Mouse (Mus musculus) kidney, adult 11 months (tissue): Measurements from ENCODE around the gene Cdh20.

ENCODE experiments used
- DNase-seq: peaks from one replicate; pipeline ENCODE4 v3.0.0; 2022

Cdh20 gene

GRCm38 (mm10) chr1:104768371-104769249 is at the start of gene Cdh20:
Gene Cdh20 (plus strand): TSS chr1:104768529.
- DNase-seq, result no peak

- no peak for DNase-seq
Observed at GRCm38 (mm10) chr1:104746816-104747215, 21.5 kb upstream of the Cdh20 start.

DNA sequence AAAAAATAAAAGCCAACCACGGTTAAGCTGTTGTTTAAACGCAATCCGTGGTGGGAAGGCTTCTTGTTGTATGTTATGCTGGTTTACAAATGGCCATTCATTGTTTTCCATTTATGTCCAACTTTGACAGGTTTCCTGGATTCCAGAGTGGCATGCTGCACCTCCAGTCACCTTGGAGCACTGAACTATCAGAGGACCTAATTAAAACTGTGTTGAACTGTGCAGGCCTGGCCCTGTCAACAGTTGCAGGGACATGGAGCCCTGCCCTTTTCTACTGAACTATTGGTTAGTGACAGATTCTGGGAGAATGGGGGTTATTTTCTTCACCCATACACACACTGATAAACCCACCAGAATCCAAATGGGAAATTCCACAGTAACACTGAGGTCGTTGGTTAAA is 20.9 kb upstream of the Cdh20 start:
- DNase-seq, result no peak

- DNase-seq, result no peak
Observed at GRCm38 (mm10) chr1:104754483-104754882, 13.8 kb upstream of the Cdh20 start.

DNA sequence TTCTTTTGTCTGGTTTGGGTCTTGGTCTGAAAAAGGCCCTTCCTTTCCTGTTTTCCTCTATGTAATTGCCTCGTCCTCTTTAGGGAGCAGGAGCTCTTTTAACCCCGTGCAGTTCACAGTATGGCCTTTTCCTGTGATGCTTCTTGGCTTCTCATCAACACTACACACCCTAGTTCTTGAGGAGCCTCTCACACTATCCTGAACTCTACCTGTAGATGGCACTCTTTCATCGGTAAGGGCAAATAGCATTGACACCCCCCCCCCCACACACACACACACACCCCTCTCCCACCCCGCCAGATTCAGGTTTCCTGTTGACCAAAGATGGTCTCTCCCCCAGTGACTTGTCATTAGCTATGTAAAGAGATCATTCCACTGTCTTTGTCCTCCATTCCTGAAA is 12.4 kb upstream of the Cdh20 start:
- no peak for DNase-seq

GRCm38 (mm10) chr1:104769250-104769607 is 900 bp downstream of the Cdh20 start:
- DNase-seq, result no peak

GRCm38 (mm10) chr1:104771937-104772336 is 3.6 kb downstream of the Cdh20 start:
- no peak for DNase-seq

- no peak for DNase-seq
Observed at GRCm38 (mm10) chr1:104773207-104773606, 4.9 kb downstream of the Cdh20 start.

DNA sequence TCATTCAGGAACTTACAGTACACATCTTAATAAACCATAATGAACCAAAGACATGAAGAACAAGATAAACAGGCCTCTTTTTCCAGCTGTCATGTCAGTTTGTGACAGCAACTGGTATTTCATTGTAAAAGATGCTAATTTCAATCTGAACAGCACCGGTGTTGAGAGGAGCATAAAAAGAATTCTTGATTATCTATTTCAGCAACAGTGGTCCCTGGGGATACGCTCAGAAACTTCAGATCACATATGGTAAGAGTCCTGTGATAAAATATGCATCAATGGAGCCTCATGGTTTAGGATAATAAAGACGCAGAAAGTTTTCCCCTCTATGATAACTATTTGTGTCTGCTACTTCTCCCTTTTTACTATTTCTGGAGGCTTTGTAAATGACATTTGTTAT is 25.2 kb downstream of the Cdh20 start:
- DNase-seq, result no peak

GRCm38 (mm10) chr1:104796146-104796545 is 27.8 kb downstream of the Cdh20 start:
- no peak for DNase-seq

DNA sequence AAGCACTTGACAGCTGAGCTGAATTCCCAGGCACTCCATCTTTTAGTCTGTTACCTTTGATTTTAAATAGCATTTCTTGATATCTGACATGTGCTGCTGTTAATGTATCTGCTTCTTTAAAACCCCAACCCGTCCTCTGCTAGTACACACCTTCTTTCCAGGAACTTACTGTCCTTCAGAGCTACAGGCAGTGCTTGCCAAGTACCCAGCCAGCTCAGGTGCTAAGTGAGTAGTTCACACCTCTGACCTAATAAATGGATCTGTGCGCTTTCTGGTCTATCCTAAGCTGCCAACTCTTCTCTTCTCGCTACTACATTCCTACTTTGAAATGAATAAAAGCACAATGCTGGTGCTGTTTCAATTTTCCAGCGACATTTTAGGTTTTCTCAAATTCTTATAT is 28.8 kb downstream of the Cdh20 start:
- no peak for DNase-seq

DNA sequence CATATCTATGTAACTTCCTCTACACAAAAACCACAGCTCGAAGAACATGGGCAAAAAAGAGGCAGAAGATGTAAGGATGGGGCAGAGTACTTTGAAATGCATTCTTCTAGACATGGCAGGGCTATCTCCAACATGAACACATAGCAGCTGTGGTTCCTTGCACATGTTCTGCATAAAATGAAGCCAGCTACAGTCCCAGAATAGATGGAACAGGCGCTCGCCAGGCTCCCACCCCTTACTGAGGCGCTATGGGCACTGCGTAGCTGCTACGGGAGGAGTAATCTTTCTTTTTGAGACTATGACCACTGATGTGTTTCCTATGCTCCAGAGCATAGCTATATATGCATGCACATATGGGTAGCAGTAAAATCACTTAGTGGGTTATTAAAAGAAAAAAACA is 36.4 kb downstream of the Cdh20 start:
- DNase-seq, result no peak

GRCm38 (mm10) chr1:104807214-104807613 is 38.9 kb downstream of the Cdh20 start:
- no peak for DNase-seq

DNA sequence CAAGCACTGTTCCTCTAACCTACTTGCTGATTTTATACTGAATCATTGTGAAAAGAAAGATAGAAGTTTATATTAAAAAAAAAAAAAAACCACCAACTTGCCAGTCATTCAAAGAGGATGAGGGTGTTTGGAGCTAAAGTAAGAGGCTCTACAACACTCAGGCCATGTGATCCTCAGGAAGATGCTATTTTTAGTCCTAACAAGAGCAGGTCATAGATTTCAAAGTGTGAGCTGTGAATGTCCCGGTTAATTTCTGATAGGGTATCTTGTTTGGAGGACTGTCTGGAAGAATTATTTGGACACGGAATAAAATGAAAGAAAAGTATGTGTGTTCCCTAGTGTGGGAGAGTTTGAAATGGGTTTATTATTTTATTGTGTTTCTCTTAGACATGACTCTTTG is 49.2 kb downstream of the Cdh20 start:
- no peak for DNase-seq

DNA sequence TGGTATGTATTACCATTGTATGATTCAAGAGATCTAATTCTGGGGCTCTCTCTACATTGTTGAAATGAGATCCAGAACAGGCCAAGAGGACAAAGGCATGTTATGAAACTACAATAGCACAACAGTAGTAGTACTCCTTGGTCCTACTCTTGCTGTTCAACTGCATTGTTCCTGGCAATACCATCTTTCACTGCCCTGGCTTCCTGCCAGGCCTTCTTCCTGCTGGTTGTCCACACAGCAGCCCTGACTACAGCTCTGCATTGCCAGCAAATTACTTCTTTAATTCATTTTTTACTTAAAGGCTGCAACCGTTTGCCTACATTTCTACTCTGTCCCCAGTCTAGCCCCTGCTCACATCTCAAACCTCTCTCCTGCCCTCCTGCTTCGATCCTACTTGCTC is 59.8 kb downstream of the Cdh20 start:
- no peak for DNase-seq

GRCm38 (mm10) chr1:104838206-104838915 is 70.0 kb downstream of the Cdh20 start:
- DNase-seq, result no peak

GRCm38 (mm10) chr1:104839051-104839450 is 70.7 kb downstream of the Cdh20 start:
- no peak for DNase-seq

- DNase-seq, result no peak
Observed at GRCm38 (mm10) chr1:104848256-104848919, 80.1 kb downstream of the Cdh20 start.

GRCm38 (mm10) chr1:104848920-104849272 is 80.6 kb downstream of the Cdh20 start:
- no peak for DNase-seq

GRCm38 (mm10) chr1:104877384-104877783 is 109.1 kb downstream of the Cdh20 start:
- no peak for DNase-seq

GRCm38 (mm10) chr1:104901815-104902214 is 133.5 kb downstream of the Cdh20 start:
- DNase-seq, result no peak

DNA sequence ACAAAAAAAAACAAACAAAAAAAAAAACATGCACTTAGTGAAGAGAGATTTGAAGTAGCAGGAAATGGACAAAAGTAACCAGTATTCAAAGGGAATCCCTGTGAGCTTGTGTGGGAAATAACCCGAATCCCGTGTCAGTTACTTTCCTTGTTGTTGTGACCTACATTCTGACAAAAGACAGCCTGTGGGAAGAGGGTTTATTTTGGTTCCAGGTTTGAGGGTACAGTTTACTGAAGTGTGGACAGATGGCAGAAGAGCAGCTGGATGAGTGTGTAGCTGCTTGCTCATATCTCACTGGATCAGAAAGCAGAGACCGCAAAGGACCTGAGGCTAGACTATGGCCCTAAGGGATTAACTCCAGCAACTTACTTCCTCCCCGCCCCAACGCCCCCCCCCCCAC is 135.1 kb downstream of the Cdh20 start:
- no peak for DNase-seq

DNA sequence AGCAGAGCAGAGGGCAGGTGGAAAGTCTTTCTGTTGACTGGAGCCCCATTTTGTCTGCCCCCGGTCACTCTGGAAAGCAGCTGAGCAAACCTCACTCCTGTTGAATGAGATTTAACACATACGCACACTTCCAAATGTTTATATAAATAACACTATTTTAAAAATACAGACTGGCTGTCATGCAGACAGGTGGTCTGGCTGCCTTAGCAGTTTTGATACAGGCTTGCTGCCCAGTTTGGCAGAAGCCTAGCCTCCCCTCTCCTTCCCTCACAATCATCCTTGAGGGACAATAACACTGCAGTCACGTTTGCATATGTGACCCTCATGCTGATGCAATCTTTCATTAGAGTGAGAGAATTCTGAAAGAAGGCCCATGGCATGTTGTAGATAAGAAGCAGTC is 144.1 kb downstream of the Cdh20 start:
- no peak for DNase-seq

- no peak for DNase-seq
Observed at GRCm38 (mm10) chr1:104916507-104916906, 148.2 kb downstream of the Cdh20 start.
